Mouse (Mus musculus) CD4-positive, CD25-positive, alpha-beta regulatory T cell, adult 4 months (primary cell): ENCODE measurements at regions not wholly inside any gene's neighbourhood (a gene's known extent, or its start where the extent isn't known, plus 50 kb on each side); places are given as distances from the start of the nearest gene placed in this dataset.

Experiments
- ATAC-seq: one replicate; pipeline ENCODE4 v1.8.0; 2017

DNA sequence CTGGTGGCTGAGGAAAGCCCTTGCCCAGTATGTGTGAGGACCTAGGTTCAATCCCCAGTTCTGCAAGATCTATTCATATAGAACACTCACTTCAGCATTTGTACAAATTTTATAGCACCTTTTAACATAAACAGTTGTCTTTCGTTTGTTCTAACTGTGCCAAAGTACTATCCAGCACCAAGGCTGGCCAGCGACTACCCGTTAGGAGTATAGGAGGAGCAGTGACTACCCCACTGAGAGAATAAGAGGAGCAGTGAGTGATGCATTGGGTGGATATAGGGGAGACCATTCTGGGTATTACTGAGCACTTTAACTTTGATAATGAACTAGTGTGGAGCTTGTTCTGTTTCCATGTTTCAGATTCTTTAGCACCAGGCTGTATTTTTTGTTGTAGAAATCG lies 193.8 kb upstream of the Cdh5 start:
- ATAC-seq = no peak

DNA sequence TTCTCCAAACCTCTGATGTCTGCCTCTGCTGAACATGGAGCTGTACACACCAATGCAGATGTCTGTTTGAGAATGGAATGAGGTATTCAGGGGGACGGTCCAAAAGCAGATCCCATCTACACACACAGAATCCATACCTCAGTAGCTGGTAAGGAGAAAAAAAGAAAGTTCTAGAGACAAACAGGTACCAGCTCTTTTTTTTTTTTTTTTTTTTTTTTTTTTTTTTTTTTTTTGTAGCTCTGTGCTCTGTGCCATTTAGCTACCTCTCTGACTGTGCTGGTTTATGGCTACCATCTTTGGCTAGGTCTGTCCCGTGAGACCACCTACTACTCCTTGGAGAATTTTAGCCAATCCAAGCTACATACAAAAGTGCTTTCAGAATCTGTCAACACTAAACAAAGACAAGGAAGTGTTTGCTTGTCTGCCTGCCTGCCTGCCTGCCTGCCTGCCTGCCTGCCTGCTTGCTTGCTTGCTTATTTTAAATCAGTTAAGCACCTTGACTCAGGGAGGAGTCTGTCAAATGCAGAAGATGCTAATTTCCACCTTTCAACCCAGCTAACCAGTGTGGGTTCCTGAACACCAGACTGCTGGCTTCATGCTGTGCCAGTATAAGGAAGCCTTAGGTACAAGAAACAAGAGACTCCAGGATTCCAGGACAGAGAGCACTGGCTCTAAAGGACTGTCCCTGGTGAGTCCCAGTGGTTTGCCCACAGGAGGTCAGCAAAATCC lies 190.0 kb upstream of the Cdh5 start:
- ATAC-seq = no peak

DNA sequence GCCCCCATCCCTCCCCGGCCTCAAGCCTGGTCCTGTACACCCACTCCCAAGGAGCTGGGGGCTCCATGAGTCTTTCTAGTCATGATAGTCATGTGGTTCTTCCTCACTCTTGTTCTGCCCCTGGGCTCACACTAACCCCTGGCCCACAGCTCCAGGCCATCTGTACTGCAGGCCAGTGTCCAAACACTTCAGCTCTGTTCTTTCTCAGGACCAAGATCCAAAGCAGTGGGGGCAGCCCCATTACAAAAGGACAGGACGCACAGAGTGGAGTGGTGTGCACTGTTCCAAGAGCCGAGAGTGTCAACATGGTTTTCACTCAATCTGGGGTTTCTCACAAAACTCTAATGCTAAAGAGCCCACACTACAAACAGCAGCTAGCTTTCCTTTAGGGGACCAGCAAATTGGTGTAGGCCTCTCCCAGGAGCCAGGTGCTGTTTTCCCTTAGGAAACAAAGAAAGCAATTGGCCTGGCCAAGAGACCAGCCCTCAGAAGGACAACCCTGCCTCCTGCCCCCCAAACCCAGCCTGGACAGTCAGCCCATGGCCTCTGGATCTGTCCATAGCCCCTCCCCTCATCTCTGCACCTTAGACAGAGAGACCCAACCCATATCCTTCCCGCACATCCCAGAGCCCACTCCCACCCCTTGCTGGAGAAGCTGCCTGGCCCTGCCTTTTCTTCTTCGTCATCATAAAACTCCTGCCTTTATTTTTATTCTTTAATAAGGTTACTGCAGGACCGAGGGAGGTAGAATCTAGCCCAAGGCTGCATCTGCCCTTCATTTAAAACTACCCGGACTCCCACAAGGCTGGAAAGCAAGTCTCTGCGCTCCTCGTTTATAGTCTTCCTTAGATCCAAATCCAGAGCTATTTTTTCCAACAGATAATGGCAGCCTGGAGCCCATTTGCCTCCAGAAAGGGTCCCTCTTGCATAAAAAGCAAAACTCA lies 188.2 kb upstream of the Cdh5 start:
- no peak for ATAC-seq

DNA sequence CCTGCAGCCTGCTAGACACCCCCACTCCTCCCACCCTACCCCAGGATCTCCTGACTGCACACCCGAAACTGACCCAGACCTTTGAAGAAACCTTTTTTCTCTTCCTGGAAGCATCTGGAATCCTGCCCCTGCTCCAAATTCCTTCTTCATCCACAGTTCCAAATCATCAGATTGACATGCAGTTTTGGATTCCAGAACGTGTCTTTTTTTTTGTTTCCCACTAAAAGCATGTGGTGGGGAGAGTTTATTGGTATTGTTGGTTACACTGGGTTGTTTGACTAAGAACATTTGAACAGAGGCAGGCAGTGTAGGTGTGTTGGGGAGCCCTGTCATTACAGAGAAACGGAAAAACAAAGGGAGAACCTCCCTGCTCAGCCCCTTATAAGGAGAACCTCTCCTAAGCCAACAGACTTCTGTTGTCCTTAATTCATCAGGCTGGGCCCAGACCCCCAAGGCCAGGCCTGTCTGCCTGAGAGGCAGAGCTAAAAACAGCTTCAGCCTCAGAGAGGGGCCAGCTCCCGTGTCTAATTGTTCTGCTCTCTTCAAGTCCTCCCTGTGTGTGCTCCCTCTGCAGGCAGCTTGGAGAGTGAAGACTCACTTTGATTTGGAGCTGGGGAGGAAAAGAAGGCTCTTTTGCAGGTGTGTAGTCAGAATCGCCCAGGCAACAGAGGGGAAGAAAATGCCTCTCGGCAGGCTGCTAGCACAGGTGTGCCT lies 187.3 kb upstream of the Cdh5 start:
- no peak for ATAC-seq

DNA sequence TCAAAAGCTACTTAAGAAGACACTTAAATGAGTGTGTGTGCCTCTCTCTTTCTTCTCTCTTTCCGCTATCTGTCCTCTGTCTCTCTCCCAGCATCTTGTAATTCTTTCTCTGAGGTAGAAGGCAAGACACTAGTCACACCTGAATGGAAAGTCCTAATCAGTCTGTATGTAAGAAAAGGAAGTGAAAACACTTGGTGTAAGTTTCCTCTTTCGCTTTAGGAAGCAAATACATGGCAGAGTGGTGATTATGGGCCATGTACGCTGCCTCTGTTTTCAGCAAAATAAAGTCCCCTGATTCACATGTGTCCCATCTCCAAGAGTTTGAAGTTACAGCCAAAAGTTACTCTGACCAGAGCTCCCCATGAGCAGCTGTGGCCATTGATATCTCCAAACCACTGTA lies 182.1 kb upstream of the Cdh5 start:
- no peak for ATAC-seq

DNA sequence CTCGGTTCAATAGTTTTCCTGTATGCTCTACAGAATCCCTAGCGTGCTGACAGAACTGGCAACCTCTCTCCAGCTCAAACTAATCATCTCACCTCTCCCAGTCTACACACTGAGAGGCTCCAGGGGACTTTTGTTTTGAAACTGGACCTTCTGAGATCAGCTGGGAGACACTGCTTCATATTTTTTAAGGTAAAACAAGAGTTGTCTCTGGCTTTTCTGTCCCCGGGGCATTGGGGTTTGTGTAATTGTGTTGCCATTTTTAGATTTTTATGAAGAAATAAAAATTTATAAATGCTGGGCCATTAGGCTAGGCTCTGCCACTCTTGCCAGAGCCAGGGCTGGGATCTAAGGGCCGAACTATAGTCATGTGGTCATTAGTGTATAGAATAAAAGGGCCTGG lies 179.8 kb upstream of the Cdh5 start:
- no peak for ATAC-seq

DNA sequence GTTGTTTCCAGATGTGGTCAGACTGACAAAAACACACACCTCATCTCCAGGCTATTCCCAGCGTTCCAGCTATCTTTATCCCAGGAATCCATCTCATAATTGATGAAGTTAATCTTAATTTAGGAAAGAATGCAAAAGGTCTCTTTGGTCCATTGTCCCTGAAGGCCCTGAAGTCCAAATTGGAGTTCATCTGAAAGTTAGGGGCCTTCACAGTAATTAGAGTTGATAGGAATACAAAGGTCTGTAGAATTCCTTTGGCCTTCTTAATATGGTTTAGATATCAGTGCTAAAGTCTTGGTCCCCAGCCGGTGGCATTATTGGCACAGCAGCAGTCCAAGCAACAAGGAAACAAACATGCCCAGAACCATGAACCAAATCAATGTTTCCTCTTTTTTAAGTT lies 178.7 kb upstream of the Cdh5 start:
- ATAC-seq = no peak

DNA sequence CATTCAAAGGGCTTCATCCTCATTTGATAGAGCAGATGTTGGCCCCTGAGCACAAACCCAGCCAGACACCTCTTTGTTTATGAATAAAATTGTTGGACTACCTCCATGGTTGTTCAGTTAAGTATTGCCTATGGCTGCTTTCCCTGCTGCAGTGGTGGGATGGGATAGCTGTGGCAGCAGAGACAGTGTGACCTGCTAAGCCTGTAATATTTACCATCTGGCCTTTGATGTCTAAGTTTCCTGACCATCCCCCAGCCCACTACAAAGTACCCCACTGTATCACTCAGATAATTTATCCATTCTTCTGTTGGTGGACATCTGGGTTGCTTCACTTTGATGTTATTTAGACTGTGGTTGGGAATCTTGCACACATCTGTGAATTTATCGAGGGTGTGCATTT lies 168.7 kb upstream of the Cdh5 start:
- ATAC-seq = no peak

DNA sequence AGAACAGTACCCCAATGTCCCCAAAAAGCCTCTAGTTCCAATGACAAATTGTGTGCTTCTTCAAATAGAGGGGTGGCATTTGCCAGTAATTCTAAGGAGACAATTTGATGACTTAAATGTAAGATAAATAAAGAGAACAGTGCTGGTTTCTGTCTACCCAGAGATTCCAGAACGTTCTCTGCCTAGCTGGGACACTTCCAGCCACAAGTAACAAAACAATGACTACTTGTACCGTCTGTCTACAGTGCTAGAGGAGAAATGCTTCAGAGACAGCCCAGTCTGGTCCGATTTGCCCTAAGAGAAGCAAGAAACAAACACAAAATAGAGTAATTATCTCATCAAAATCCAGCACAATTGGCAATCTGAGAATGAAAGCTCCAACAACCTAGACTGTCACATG lies 164.9 kb upstream of the Cdh5 start:
- ATAC-seq = no peak

DNA sequence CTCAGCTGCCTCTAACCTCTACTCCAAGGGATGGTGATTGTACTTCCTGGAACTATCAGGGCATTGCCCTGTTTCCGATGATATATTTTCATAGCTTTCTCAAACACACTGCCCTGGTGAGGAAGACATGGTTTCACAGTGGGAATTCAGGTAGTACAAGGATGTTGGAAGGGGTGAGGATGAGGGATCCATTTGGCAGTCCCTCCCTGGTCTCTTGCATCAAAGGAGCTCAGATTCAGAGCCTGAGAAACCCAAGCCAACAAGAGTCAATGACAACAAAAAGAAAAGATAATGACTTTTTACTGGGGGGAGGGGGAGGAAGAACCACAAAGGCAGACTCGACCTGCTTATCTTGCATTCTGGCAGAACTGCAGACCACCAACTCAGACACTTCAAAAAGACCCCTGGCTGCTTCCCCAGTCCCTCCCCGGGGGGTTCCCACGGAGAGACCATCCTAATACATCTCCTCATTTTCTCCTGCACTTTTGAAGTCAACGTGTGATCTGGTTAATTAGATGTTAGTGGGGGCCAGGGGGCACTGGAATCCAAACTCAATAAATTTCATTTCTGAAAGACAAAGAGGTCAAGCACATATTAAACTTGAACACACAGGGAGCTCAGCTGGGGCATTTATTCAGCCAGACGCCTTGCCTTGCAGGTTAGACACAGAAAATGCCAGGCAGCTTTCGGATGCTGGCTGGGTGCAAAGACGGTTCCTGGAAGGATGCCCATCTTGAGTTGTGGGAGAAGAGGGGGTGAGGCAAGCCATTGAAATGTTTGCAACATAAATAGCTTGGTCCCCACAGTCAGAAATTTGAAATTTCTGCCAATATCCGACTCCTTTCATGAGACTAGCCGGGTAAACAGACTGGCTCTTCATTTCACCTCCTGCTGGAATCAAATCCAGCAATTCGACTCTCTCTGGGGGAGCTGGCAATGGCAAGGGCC lies 162.9 kb upstream of the Cdh5 start:
- no peak for ATAC-seq

DNA sequence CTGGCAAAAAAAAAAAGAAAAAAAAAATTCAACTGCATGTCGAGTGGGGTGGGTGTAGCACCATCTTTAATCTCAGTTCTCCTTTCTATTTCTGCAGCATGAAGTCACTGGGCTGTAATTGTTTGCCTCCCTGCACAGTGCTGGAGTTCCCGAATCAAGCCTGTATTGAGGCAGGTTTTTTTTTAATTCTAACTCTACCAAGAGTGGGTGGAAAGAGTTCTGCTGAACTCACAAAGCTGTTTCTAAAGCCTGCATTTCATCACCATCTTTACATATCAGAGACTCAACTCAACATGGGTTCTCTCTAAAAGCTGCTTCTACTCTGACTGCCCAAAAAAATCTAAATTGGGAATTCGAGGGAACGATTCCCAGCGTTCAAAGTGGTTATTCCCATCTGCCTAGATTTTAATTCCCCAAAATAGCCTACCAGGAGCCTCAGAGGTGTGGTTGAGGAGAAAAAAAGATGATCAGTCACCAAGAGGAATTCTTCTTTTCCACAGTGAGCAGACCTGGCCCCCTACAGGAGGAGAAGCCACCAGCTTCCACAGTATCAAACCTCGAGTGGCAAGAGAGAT lies 160.4 kb upstream of the Cdh5 start:
- no peak for ATAC-seq

DNA sequence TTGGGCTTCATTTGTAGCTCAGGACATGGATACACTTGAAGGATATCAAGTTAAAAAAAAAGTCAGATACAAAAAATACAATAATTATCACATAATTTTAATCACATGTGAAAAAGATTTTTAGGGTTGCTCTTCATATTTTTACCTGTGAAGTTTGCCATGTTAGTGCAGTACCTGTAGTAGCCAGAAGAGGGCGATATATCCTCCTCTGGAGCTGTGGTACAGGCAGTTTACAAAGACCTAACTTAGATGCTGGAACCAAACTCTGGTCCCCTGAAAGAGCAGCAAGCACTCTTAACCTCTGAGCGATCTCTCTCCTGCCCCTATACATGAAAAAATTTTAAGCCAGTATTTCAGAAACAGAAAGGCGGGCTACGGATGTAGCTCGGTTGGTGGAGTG lies 153.0 kb upstream of the Cdh5 start:
- no peak for ATAC-seq

DNA sequence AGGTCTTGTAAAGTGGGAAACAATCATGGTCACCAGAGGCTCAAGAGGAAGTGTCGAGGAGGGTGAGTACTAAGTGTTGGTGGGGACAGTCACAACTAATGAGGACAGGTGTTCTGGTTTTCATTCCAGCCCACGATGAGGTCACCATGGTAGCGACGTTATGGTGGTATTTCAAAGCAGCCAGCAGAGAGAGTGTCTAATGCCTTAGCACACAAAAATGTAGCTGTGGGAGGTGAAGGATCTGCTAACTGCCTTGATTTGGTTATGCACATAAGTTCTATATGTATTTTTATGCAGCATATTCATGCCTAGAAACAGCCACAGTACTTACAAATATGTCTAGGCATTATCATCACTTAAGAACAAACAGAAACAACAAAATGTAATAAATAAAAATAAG lies 151.0 kb upstream of the Cdh5 start:
- no peak for ATAC-seq

DNA sequence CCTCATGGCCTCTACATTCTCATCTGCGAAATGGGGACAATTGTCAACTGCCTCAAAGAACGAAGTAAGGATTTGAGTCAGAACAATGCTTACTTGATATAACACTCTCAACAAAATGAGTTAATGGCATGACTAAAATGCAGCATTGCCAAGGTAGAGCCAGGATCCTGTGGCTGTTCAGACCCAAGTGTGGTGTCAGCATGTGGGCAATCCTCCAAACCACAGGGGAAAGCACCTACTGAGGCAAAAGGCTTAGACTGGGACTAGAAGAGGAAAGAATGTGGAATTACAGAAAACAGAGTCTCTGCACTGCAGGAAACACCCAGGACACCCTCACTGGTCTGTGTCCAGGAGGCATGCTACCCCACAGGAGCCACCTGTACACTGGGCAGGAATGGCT lies 147.8 kb upstream of the Cdh5 start:
- ATAC-seq = no peak

DNA sequence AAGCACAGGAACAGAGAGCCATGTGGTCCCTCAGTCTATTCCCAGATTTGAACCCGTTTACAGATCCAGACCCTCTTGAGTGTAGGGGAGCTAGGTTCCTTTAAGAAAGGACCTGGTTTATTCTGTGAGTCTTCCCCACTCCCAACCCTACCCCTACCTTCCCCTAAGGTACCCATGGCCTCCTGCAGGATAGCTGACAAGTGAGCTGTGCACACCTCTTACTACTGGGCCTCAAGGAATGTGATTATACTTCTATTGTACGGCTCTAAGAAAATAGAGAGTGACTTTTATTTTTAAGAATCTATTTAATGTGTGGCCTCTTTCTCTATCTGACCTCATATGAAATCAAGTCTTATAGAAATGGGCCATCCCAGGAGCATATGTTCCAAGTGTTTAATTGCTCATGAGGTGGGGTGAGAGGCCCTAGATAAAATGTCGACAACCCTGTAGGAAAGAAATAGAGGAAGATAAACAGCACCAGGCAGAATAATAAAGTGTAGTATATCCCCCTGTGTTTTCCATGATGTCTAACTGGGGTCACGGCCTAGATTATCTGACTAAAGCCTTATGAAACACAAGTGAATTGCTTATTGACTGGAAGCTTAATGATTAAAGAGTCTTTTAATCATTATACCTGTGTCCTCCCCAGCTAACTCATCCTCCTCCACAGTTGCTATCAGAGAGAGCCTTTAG lies 145.7 kb upstream of the Cdh5 start:
- no peak for ATAC-seq

DNA sequence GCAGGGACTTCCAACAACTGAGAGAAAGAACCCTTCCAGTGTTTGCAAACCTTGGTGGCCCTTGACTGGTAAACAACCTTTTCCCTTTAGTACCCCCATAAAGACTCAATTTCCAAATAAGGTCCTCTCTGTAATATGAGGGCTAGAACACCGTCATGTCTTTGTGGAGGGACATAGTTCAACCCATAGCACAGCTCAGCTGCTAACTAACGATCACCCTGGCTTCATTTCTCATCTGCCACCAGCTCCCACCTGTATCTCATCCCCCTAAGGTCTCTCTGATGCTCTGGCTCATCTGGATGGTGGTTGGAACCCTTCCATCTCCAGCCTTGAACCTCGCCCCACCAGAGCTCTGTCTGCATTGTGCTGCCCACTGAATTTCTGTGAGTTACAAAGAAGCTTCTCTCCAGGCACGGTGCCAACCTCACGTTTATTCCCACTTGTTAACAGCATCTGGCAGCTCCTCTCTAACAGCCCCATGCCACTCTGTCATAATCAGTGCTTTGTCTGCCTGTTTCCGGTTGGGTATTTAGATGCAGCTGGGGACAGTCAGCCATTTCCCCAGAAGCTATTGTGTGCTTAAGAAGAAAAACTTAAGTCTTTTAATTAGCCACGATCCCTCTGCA lies 137.0 kb upstream of the Cdh5 start:
- no peak for ATAC-seq

DNA sequence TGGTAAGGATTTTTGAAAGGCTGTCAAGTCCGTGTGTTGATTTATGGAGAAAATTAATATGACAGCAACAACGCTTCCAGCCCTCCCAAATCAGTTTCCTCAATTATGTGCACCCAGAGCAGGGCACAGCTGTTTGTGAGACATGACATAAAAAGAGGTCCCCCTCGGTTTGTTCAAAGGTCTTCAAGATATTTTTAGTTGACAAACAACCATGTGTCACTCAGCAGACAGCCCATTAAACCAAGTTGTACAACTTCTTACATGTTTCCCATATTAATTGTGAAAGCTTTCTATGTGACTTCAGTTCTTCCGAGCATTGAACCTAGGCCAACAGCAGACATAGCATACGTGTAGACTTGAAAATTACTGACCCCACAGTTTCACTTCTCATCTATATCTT lies 131.5 kb upstream of the Cdh5 start:
- ATAC-seq = no peak

DNA sequence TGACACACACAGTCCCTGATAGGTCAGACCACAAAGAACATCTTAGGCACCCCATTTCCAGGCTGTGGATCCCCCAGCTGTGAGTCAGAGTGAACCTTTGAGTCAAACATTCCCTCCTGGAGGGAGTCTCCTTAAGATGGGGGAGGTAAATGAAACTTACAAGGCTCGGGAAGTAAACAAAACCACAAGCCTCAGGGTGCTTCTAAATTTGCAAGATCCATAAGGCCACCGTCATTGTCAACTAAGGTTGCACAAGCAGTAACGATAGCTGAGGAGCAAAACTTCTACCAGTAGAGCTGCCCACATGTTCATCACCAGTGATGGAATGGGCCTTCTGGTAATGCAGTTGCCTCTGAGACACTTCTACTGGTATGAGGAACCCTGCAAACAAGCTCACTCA lies 130.9 kb upstream of the Cdh5 start:
- ATAC-seq = no peak

DNA sequence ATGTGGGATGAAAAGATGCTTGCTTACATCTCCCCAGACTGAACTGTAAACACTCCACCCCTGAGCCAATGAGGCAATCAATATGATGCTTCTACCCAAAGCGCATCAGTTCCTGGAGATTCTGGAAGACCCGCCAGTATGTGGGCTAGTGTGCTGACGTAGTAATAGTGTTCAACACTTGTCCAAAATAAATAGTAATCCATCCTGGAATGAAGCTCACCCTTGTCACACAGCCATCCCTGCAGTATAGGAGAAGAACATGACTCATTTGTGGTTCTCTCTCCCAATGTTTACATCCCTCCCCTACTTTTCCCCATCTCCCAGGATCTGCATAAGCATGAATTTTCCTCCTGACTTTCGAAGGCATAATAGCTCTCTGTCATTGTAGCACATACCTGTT lies 130.5 kb upstream of the Cdh5 start:
- ATAC-seq = no peak

DNA sequence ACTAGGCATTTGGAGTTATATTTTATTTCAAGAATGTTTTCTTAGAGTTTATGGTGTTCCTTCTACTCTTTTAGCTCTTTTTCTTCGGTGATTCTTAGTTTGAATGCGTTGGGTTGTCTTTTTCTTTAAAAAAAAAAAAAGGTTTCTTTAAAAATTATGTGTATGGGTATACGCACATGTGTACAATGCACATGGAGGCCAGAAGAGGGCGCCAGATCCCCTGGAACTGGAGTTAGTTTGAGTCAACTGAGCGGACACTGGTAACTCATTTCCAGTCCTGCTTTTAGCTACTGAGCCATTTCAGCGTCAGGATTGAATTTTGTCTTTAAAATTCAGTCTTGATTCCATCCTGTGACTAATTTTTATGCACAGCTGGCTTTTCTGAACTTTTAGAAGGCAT lies 124.9 kb upstream of the Cdh5 start:
- ATAC-seq = no peak

DNA sequence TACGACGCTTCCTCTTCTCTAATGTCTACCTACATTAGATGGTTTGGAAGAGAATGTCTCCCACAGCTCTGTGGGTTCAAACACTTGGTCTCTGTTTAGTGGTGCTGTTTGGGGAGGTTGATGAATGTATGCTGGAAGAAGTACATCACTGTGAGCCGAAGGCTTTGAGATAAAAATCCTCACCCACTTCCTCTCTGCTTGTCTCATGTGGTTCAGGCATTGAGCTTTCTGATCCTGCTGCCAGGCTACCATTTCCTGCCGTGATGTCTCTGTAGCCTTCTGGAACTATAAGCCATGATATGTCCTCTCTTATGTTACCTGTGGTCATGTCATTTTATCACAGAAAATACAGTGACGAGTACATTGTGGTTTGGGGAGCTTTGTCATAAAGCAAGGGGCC lies 122.5 kb upstream of the Cdh5 start:
- no peak for ATAC-seq
